Mouse (Mus musculus) stomach, embryonic 15.5 days (tissue): ENCODE results near the gene Syn3. TPM values are rescaled to one million over a fixed set of nuclear protein-coding genes. Genes with fewer than 3 reads are reported as not detected.

Experiments used
- ATAC-seq: fragments of 200-750 bp; cut with Nextera tagmentation; 2 replicates; pipeline ENCODE4 v1.8.0; 2017; ENCODE audit warnings: low read depth, moderate number of reproducible peaks, moderate TSS enrichment; ENCODE audit not compliant: insufficient read depth, low FRiP score
- H3K27ac ChIP-seq: fragments of 300-500 bp; sonication (generic); 2 replicates; pipeline ENCODE4 v1.5.1; 2015; ENCODE audit warnings: mild to moderate bottlenecking, inconsistent platforms
- H3K27me3 ChIP-seq: fragments of 300-500 bp; sonication (generic); replicated peaks from 2 replicates; pipeline ENCODE4 v1.6.1; 2015; ENCODE audit warnings: inconsistent platforms
- H3K36me3 ChIP-seq: fragments of 300-500 bp; sonication (generic); 2 replicates; pipeline ENCODE4 v1.6.1; 2015; ENCODE audit warnings: inconsistent platforms
- H3K4me1 ChIP-seq: fragments of 300-500 bp; sonication (generic); 2 replicates; pipeline ENCODE4 v1.6.1; 2015; ENCODE audit warnings: inconsistent platforms
- H3K4me2 ChIP-seq: fragments of 300-500 bp; sonication (generic); 2 replicates; pipeline ENCODE4 v1.6.1; 2015; ENCODE audit warnings: mild to moderate bottlenecking, inconsistent platforms
- H3K4me3 ChIP-seq: fragments of 300-500 bp; sonication (generic); replicated peaks from 2 replicates; pipeline ENCODE4 v1.5.1; 2015; ENCODE audit warnings: inconsistent platforms
- H3K9ac ChIP-seq: fragments of 300-500 bp; sonication (generic); 2 replicates; pipeline ENCODE4 v1.6.1; 2015; ENCODE audit warnings: inconsistent platforms
- H3K9me3 ChIP-seq: fragments of 300-500 bp; sonication (generic); 2 replicates; pipeline ENCODE4 v1.6.1; 2016; ENCODE audit warnings: inconsistent platforms
- WGBS: fragments of 180-500 bp; shearing (Covaris S2); methylation state at CpG from one replicate; pipeline ENCODE4 v1.1.7; 2015; 5-methylcytosine and 5-hydroxymethylcytosine counted together
- polyA plus RNA-seq: library from polyadenylated mRNA; unstranded; fragments of >200 nt; fragmentation: Nextera tagmentation; extraction: Ambion mirVana; gene quantifications from 2 replicates; pipeline ENCODE4 v1.2.1, GENCODE M21; 2015

Gene Syn3
- polyA plus RNA-seq, 1 experiment from 2014 or later: 3.5 TPM

DNA sequence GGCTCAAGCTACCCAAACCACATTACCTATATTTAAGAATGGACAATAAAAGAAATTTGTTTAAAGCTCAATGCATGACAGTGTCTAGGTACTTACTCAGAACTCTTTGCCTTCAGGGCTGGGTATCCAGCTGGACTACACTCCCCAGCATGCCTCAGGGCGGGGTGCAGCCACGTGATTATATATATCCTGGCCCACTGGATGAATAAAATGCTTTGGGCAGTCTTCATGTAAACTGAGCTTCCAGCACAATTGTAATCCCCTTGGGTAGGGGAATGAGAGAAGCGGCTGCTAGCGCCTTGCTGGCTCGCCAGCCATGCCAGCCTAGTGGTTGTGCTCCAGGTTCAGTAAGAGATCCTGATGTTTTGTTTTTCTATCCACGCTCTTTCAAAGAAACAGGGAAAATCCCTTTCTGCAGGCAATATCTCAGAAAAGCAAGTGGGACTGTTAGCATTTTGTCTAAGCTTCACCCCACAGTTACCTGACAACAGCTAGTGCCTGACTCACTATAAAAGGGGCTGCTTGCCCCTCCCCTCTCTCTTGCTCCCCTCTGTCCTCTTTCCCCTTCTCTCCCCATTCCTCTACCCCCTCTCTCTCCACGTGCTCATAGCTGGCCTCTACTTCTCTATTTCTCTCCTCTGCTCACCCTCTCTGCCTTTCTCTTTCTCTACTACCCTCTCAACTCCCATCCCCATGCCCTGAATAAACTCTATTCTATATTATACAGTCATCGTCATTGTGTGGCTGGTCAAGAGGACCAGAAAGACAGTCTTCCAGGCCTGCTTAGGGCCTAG lies 122.1 kb downstream of the Syn3 start:
- H3K9ac ChIP-seq: no peak overlapping the region
- H3K4me2 ChIP-seq: no peak overlapping the region
- no peaks in the 10 kb centered on the region for H3K27me3 ChIP-seq
- WGBS: 60% methylated on average over 8 of the region's 8 CpGs
- H3K9me3 ChIP-seq: no peaks in the 10 kb centered on the region
- no peaks in the 10 kb centered on the region; the same call in 1 of the 2 replicates for H3K4me1 ChIP-seq
- peak; percentile 29; the same call in 1 of the 2 replicates for ATAC-seq
- H3K27ac ChIP-seq: no peak overlapping the region
- no peak overlapping the region for H3K4me3 ChIP-seq
- H3K36me3 ChIP-seq: no peaks in the 10 kb centered on the region

DNA sequence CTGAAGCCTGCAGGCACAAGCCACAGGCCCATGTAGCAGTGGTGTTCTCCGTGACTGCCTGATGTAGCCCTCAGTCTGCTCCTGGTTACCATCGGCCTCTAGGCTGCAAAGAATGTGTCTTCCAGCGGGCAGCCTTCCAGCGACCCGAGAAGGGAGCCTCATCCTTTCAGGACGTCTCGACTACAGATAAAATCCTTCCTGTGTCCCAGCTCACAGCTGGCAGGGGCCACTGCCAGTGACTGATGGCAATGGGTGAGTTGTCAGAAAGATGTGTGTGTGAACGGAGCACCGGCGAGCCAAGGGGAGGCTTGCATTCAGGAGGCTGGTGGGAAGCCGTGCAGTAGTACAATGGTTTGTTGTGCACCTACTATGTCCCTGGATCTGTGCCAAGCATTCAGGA lies 122.8 kb downstream of the Syn3 start:
- Histone ChIP-seq H3K9me3 (no peaks in the 10 kb centered on the region), H3K4me2 (no peak overlapping the region), H3K27ac (no peak overlapping the region), H3K36me3 (no peaks in the 10 kb centered on the region), H3K9ac (no peak overlapping the region), H3K27me3 (no peaks in the 10 kb centered on the region), H3K4me3 (no peak overlapping the region), H3K4me1 (no peaks in the 10 kb centered on the region)
- WGBS: 56% methylated on average over 11 of the region's 11 CpGs
- no peak for ATAC-seq

DNA sequence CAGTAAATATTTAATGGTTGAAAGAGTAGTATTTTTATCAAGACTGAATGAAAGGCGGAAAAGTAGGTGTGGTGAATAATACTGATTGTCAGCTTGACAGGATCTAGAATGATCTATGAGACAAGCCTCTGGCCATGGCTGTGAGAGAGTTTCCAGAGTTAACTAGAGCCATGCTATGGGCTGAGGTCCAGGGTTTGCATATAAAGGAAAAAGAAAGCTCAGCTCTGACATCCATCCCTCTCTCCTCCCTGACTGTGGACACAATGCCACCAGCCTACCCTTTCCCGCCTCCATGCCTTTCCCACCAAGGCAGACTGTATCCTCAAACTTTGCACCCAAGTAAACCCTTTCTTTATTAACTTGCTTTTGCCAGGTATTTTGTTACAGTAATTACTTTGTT lies 124.6 kb downstream of the Syn3 start:
- Histone ChIP-seq H3K27ac (no peak overlapping the region), H3K4me1 (0 out of 2 replicates have a peak, but pooled peaks cover 3% of the 10 kb centered on the region), H3K4me3 (no peak overlapping the region), H3K9ac (no peak overlapping the region), H3K4me2 (no peak overlapping the region), H3K27me3 (no peaks in the 10 kb centered on the region), H3K9me3 (no peaks in the 10 kb centered on the region), H3K36me3 (no peaks in the 10 kb centered on the region)
- 79% methylated on average over 2 of the region's 2 CpGs for WGBS
- ATAC-seq: no peak

DNA sequence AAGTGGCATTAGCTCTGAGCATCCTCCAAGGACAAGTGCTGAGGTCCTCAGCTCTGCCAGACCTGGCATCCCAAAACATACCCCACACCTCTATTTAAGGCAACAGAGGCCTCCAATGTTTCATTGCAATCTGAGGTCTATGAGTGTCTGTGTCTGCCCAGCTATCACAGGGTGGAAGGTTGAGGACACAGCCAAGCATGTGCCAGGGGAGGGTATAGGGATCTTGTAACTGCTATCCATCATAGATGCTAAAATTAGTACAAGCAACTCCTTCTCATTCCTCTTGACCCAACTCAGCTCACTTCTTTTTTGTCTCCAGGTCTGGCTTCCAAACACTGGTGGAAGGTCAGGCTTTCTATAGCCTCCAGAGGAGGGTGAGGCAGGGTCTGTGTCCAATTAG lies 127.1 kb downstream of the Syn3 start:
- H3K27me3 ChIP-seq: no peaks in the 10 kb centered on the region
- H3K4me3 ChIP-seq: no peak overlapping the region
- H3K9me3 ChIP-seq: no peaks in the 10 kb centered on the region
- no peaks in the 10 kb centered on the region for H3K36me3 ChIP-seq
- 0 out of 2 replicates have a peak, but pooled peaks cover 5% of the 10 kb centered on the region for H3K4me1 ChIP-seq
- no peak overlapping the region for H3K4me2 ChIP-seq
- no peak overlapping the region for H3K27ac ChIP-seq
- ATAC-seq: no peak
- no peak overlapping the region for H3K9ac ChIP-seq

DNA sequence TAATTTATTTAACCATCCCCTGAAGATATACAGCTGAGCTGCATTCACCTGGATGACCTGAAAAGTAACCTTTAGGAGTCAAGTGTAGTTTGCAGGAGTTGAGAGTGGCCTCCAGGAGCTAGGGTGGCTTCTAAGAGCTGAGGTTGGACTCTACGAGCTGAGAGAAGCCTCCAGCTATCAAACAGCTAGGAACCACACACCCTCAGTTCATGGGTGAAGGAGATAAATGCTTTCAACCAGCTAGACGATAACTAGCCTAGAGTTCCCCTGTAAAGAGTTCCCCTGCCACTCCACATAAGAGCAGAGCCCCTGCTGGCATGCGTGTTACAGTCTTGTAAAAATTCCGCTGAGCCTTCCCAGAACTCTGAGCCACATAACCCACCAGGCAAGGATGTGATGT lies 129.3 kb downstream of the Syn3 start:
- Histone ChIP-seq H3K27ac (no peak overlapping the region), H3K9ac (no peak overlapping the region), H3K27me3 (no peaks in the 10 kb centered on the region), H3K4me3 (no peak overlapping the region), H3K4me1 (peaks cover 10% of the 10 kb centered on the region; the same call in 1 of the 2 replicates), H3K36me3 (no peaks in the 10 kb centered on the region), H3K9me3 (no peaks in the 10 kb centered on the region), H3K4me2 (no peak overlapping the region)
- no peak for ATAC-seq
- WGBS: 70% methylated on average over 4 of the region's 4 CpGs

DNA sequence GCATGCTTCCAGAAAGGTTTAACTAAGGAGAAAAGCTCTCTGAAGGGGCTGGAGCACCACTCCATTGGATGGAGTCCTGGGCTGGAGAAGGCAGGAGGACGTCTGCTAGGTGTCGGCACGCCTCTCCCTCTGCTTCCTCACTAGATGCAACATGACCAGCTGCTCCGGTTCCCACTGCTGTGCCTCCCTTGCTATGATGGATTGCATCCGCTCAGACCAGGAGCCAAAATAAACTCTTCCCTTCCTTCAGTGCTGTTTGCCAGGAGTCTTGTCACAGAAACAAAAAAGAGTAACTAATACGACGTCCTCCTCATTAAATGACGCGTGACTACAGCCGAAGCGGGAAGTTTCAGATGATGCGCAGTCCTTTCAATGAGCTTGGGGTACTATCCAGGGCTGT lies 129.9 kb downstream of the Syn3 start:
- no peaks in the 10 kb centered on the region for H3K9me3 ChIP-seq
- H3K4me1 ChIP-seq: peaks cover 11% of the 10 kb centered on the region; the same call in 1 of the 2 replicates
- no peak overlapping the region for H3K4me3 ChIP-seq
- H3K27me3 ChIP-seq: no peaks in the 10 kb centered on the region
- WGBS: 38% methylated on average over 12 of the region's 12 CpGs
- no peaks in the 10 kb centered on the region for H3K36me3 ChIP-seq
- peak; percentile 49 for ATAC-seq
- H3K4me2 ChIP-seq: no peak overlapping the region
- no peak overlapping the region for H3K27ac ChIP-seq
- no peak overlapping the region for H3K9ac ChIP-seq

DNA sequence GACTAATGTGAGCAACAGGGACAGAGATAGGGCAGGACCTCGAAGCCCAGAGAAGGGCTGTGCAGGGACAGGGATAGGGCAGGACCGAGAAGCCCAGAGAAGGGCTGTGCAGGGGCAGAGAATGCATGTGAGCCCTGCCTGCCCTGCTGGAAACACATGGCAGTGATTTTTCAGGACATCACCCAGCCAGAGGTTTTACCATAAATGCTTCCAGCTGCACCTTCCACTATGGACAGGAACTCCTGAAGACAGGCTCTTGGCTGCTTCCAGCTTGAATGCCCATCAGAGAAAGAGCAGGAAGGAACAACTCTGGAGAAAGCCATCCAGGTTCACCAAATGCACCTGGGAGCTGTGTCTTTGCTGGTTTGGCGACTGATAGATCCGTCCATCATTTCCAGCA lies 131.3 kb downstream of the Syn3 start:
- H3K36me3 ChIP-seq: no peaks in the 10 kb centered on the region
- no peak overlapping the region for H3K27ac ChIP-seq
- 87% methylated on average over 4 of the region's 4 CpGs for WGBS
- H3K9me3 ChIP-seq: no peaks in the 10 kb centered on the region
- no peak for ATAC-seq
- no peak overlapping the region for H3K9ac ChIP-seq
- no peaks in the 10 kb centered on the region for H3K27me3 ChIP-seq
- H3K4me3 ChIP-seq: no peak overlapping the region
- no peak overlapping the region for H3K4me2 ChIP-seq
- H3K4me1 ChIP-seq: peaks cover 17% of the 10 kb centered on the region; the same call in 1 of the 2 replicates

DNA sequence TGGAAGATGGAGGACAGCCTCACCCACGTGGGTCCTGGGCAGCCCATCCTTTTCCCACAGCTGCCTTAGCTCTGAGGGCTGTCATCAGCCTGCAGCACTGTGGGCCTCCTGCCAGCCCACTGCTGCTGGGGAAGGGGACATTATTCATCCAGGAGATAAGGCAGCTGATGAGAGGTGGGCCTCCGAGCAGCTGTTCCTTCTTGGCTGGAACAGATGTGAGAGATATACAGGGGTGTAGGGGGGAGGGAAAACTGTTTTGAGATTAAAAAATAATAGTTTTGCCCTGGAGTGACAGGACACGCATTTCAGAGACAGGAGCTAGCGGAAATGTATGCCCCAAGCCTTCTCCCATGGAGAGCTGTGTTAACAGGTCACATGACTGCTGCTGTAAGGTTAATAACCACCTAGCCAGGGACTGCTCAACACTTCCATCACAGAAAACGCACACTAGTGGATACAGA lies 133.0 kb downstream of the Syn3 start:
- no peak overlapping the region for H3K27ac ChIP-seq
- 12% methylated on average over 5 of the region's 5 CpGs for WGBS
- H3K9me3 ChIP-seq: no peaks in the 10 kb centered on the region
- H3K4me1 ChIP-seq: peaks cover 17% of the 10 kb centered on the region; the same call in 1 of the 2 replicates
- no peak overlapping the region for H3K9ac ChIP-seq
- no peaks in the 10 kb centered on the region for H3K36me3 ChIP-seq
- no peak overlapping the region for H3K4me3 ChIP-seq
- peak; percentile 85 for ATAC-seq
- H3K27me3 ChIP-seq: no peaks in the 10 kb centered on the region
- H3K4me2 ChIP-seq: no peak overlapping the region

DNA sequence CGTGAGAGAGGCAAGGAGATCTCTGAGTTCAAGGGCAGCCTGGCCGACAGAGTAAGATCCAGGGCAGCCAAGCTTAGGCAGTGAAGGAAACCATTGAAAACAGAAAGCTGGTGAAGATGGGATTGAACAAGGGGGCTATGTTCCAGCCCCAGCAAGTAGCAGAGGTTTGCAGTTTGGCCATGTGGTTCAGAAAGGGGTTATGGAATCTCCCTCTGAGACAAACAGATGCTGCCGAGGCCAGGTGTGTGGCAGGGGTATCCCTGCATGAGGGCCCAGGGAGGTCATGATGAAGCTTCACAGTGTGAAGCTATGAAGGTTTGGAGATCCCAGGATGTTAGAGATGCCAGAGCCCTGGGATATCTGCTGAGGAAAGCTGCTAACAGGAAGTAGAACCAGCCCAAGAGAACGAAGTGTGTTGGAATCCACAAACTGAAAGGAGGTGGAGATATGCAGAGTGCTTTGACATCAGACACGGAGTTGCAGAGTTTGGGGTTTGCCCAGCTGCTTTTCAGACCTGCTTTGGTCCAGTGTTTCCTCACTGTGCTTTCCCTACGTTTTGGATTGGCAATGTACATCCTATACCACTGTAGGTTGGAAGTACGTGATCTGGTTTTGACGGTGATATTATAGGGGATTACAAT lies 134.9 kb downstream of the Syn3 start:
- WGBS: 66% methylated on average over 8 of the region's 8 CpGs
- Histone ChIP-seq H3K4me1 (peaks cover 17% of the 10 kb centered on the region; the same call in 1 of the 2 replicates), H3K27ac (no peak overlapping the region), H3K9me3 (no peaks in the 10 kb centered on the region), H3K4me2 (no peak overlapping the region), H3K4me3 (no peak overlapping the region), H3K27me3 (no peaks in the 10 kb centered on the region), H3K9ac (no peak overlapping the region), H3K36me3 (no peaks in the 10 kb centered on the region)
- no peak for ATAC-seq

DNA sequence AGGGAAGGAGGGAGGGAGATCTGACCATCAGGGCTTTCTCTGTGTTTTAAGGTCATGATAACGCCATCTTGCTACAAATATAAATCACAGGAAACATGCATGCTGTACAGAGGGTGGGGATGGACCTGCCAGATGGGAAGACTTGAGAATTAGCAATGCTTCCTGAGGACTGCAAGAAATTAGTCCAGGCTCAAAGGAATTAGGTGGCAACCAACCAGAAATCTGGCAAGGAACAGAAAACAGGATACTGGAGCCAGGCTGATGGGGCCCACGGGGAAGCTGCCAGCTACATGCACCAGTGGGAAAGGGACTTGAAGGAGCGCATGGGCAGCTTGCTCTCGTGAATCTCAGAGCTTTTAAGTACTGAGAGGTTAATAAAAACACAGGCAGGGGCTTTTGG lies 139.0 kb downstream of the Syn3 start:
- no peaks in the 10 kb centered on the region for H3K27me3 ChIP-seq
- H3K36me3 ChIP-seq: no peaks in the 10 kb centered on the region
- no peak overlapping the region; the same call in 1 of the 2 replicates for H3K27ac ChIP-seq
- H3K9me3 ChIP-seq: no peaks in the 10 kb centered on the region
- H3K9ac ChIP-seq: no peak overlapping the region
- WGBS: 53% methylated on average over 4 of the region's 4 CpGs
- H3K4me3 ChIP-seq: no peak overlapping the region
- no peak overlapping the region for H3K4me2 ChIP-seq
- peaks cover 12% of the 10 kb centered on the region; the same call in 1 of the 2 replicates for H3K4me1 ChIP-seq
- ATAC-seq: no peak

DNA sequence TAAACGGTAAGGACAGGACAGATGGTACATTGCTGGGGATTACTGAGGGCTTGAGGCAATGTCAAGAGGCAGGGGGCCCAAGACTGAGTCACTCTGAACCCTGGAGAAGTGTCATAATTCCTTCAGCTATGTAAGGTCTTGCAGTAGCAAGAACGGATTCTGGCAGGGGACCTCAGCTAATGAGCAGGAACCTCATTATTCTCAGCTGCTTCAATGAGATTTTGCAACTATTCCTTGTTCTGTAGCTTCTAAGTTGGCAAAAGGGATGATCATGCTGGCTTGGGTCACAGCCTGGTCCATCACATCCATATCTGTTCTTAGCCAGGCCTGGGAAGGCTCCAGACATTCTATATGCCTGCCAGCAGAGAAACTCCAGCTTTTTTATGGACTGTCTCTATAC lies 139.5 kb downstream of the Syn3 start:
- Histone ChIP-seq H3K4me3 (no peak overlapping the region), H3K9ac (no peak overlapping the region), H3K27ac (no peak overlapping the region; the same call in 1 of the 2 replicates), H3K36me3 (no peaks in the 10 kb centered on the region), H3K9me3 (no peaks in the 10 kb centered on the region), H3K4me2 (no peak overlapping the region), H3K27me3 (no peaks in the 10 kb centered on the region), H3K4me1 (peaks cover 12% of the 10 kb centered on the region; the same call in 1 of the 2 replicates)
- no peak for ATAC-seq
- 49% methylated on average over 2 of the region's 2 CpGs for WGBS

DNA sequence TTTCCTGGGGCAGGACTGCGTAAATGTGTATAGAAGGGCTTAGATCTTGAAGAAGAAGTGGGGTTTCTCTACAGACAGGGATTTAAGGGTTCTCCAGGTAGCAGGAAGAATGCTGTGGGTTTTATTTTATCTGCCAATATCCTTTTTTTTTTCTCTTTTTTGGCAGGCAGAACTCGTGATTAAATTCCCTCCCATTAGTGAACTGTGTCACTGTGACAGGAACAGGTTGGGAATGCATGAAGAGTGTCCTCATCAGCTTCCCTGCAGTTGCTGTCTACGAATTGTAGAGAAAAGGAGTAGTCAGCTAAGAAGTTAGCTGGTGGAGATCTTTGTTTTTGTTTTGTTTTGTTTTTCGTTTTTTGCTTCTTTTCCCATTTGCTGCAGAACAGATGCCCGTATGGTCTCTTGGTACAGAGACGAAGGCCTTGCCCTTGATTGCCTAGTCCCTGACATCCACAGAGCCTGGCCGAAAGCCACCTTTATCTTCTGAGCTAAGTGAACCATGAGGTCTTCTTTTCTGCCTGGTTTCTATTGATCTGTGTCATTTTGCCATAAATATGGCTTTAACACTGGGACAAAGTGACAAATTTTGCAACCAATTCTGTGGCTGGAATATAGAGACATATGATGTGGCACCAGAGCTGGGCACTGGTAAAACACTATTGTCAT lies 140.3 kb downstream of the Syn3 start:
- no peak overlapping the region for H3K4me2 ChIP-seq
- 80% methylated on average over 7 of the region's 7 CpGs for WGBS
- no peak for ATAC-seq
- no peaks in the 10 kb centered on the region for H3K9me3 ChIP-seq
- H3K4me3 ChIP-seq: no peak overlapping the region
- H3K27ac ChIP-seq: no peak overlapping the region
- H3K4me1 ChIP-seq: peaks cover 7% of the 10 kb centered on the region; the same call in 1 of the 2 replicates
- no peaks in the 10 kb centered on the region for H3K27me3 ChIP-seq
- H3K36me3 ChIP-seq: no peaks in the 10 kb centered on the region
- H3K9ac ChIP-seq: no peak overlapping the region
